Mouse (Mus musculus) left cerebral cortex, postnatal 14 days (tissue): ENCODE data around the gene Psmc6. TPM values are rescaled to one million over a fixed set of nuclear protein-coding genes. Genes with fewer than 3 reads are reported as not detected.

ENCODE experiments used
- DNase-seq, 2 experiments: peaks; one replicate each; pipeline ENCODE4 v3.0.0; 2021 to 2022; ENCODE audit warnings: low spot score in 2 of 2, mixed read lengths in 1 of 2
- intact Hi-C: fragments of 180-260 bp; cut with DNase I; formaldehyde crosslinking; loops from one replicate; pipeline ENCODE4 v1.15.1; 2025
- long read RNA-seq, 2 experiments: library from polyadenylated mRNA; stranded (forward); transcript quantifications; one replicate each; pipeline ENCODE4 v2.0.0; 2021
- total RNA-seq, 2 experiments: library from RNA; stranded (reverse); gene quantifications; 2 replicates each; pipeline ENCODE4 v1.2.3; 2021

Gene Psmc6
- 10 to 100 TPM; 94.4 to 96.0 TPM for total RNA-seq
- long read RNA-seq, experiment 1, transcript Psmc6-201 (14 exons, 2,234 nt) = major isoform, 148 of 157 reads
- long read RNA-seq, experiment 1, partial matches to known transcripts = 1 of 157 reads
- long read RNA-seq, experiment 1, other reads (novel, unspliced or antisense) = 8 of 157 reads
- long read RNA-seq, experiment 2, transcript Psmc6-201 (14 exons, 2,234 nt) = major isoform, 83 of 89 reads
- long read RNA-seq, experiment 2, partial matches to known transcripts = 4 of 89 reads
- long read RNA-seq, experiment 2, other reads (novel, unspliced or antisense) = 2 of 89 reads

- DNase-seq = peak; percentile 91 to 95
- intact Hi-C loops = no loop called here
Measured at GRCm38 (mm10) chr14:45329589-45330181, at the start of gene Psmc6. Gene Psmc6 (plus strand): TSS chr14:45329788.

- intact Hi-C loops = no loop called here
Measured at GRCm38 (mm10) chr14:45282066-45282465, 47.5 kb upstream of the Psmc6 start.

GRCm38 (mm10) chr14:45291608-45292007 lies 38.0 kb upstream of the Psmc6 start:
- intact Hi-C loops = no loop called here
- DNase-seq = no peak

More at GRCm38 (mm10) chr14:45282066-45282465, 47.5 kb upstream of the Psmc6 start:
- DNase-seq = no peak

- no peak for DNase-seq
- intact Hi-C loops = no loop called here
Measured at GRCm38 (mm10) chr14:45303939-45304338, 25.6 kb upstream of the Psmc6 start.

- intact Hi-C loops = no loop called here
- DNase-seq = no peak
Measured at GRCm38 (mm10) chr14:45304389-45304788, 25.2 kb upstream of the Psmc6 start.

- DNase-seq = no peak
- intact Hi-C loops = no loop called here
Measured at GRCm38 (mm10) chr14:45305852-45306251, 23.7 kb upstream of the Psmc6 start.

GRCm38 (mm10) chr14:45307630-45308328 lies 21.8 kb upstream of the Psmc6 start:
- intact Hi-C loops = no loop called here

GRCm38 (mm10) chr14:45309646-45310045 lies 19.9 kb upstream of the Psmc6 start:
- intact Hi-C loops = no loop called here
- DNase-seq = no peak

More at GRCm38 (mm10) chr14:45307630-45308328, 21.8 kb upstream of the Psmc6 start:
- no peak for DNase-seq

- DNase-seq = no peak
- intact Hi-C loops = no loop called here
Measured at GRCm38 (mm10) chr14:45310101-45310500, 19.5 kb upstream of the Psmc6 start.

- no peak for DNase-seq
- intact Hi-C loops = no loop called here
Measured at GRCm38 (mm10) chr14:45316927-45317326, 12.7 kb upstream of the Psmc6 start.

GRCm38 (mm10) chr14:45317921-45318411 lies 11.6 kb upstream of the Psmc6 start:
- no peak for DNase-seq
- intact Hi-C loops = no loop called here

GRCm38 (mm10) chr14:45318426-45319236 lies 11.0 kb upstream of the Psmc6 start, which contains the start of gene Ero1l:
Gene Ero1l (minus strand): TSS chr14:45318771.
- DNase-seq = peak; percentile 70 to 84
- intact Hi-C loops = no loop called here

GRCm38 (mm10) chr14:45319237-45319610 lies 10.4 kb upstream of the Psmc6 start:
- no peak for DNase-seq
- intact Hi-C loops = no loop called here

- intact Hi-C loops = no loop called here
- no peak for DNase-seq
Measured at GRCm38 (mm10) chr14:45320111-45320510, 9.5 kb upstream of the Psmc6 start.

GRCm38 (mm10) chr14:45321067-45321466 lies 8.5 kb upstream of the Psmc6 start:
- intact Hi-C loops = no loop called here
- DNase-seq = no peak

- DNase-seq = peak in 1 of 2 experiments; percentile 22
- intact Hi-C loops = no loop called here
Measured at GRCm38 (mm10) chr14:45321622-45322021, 8.0 kb upstream of the Psmc6 start.

- intact Hi-C loops = no loop called here
- DNase-seq = no peak
Measured at GRCm38 (mm10) chr14:45322450-45322849, 7.1 kb upstream of the Psmc6 start.

GRCm38 (mm10) chr14:45323320-45323719 lies 6.3 kb upstream of the Psmc6 start:
- no peak for DNase-seq
- intact Hi-C loops = no loop called here

GRCm38 (mm10) chr14:45325471-45325870 lies 4.1 kb upstream of the Psmc6 start:
- intact Hi-C loops = no loop called here
- peak in 1 of 2 experiments; percentile 55 for DNase-seq
